Mouse (Mus musculus) right cerebral cortex, postnatal 14 days (tissue): Measurements from ENCODE around the gene Ace3.

Experiments
- DNase-seq: peaks from one replicate; pipeline ENCODE4 v3.0.0; 2022

Gene Ace3

GRCm38 (mm10) chr11:105994375-105994774, at the start of gene Ace3:
Ace3 (plus strand) TSS chr11:105994675.
- DNase-seq: no peak

- no peak for DNase-seq
Observed at GRCm38 (mm10) chr11:105944770-105945672, 49.5 kb upstream of the Ace3 start.

DNA sequence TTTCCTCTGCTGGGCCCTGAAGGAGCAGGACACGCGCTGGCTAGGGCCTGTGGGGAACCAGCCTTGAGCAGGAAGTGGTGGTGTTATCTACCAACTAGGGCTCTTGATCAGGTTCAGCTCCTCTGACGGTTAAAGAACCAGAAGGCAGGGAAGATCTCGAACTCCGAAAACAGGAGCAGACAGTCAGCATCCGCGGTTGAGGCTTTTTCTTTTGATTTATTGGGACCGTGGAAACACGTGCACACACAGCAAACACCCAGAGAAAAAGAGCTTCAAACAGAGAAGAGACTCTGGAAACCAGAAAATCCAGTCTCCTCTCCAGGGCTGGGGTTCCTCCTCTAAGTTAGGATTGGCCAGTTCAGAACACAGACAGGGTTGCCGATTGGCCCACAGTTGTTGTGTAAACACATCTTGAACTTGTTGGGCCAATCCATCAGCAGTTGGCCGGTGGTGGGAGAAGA, 47.8 kb upstream of the Ace3 start:
- no peak for DNase-seq

GRCm38 (mm10) chr11:105948255-105948654, 46.2 kb upstream of the Ace3 start:
- no peak for DNase-seq

DNA sequence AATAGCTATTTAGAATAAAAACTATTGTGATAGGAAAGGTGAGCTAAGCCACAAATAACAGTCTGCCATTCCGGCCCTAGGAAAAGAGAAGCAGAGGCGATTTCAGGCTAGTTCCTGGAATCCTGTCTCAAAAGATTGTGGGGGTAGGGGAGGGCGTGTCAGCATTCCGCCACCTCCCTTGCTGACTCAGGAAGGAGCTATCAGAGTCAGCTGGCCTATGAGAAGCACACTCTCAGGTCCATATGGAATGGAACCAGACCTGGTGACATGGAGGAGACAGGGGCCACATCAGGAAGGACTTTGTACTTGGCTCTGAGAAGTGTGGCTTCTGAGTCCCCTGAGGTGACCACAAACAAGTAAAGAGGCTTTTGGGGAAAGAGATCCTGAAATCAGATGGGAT, 44.0 kb upstream of the Ace3 start:
- DNase-seq: no peak

GRCm38 (mm10) chr11:105951601-105952044, 42.9 kb upstream of the Ace3 start:
- no peak for DNase-seq

GRCm38 (mm10) chr11:105952111-105952510, 42.4 kb upstream of the Ace3 start:
- DNase-seq: no peak

GRCm38 (mm10) chr11:105952911-105953386, 41.5 kb upstream of the Ace3 start, which contains the start of gene Cyb561:
Cyb561 (minus strand) TSS chr11:105953336.
- no peak for DNase-seq

DNA sequence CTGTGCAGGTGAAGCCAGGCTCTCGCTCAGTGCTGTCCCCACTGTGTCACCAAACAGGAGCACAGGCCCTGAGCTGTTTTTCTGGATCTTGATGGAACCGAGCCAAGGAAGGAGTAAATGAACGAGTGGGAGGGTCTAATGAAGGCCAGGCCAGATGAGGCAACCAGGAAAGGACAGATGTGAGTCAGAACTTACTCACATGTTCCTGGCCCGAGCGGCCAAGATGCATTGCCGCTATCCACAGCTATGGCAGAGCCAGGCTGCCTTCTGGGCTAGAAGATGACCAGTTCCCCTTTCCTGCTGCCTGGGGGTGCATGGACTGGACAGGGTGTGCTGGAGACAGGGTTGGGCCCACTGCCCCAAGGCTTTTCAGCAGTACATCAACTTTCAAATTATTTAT, 41.1 kb upstream of the Ace3 start:
- no peak for DNase-seq

DNA sequence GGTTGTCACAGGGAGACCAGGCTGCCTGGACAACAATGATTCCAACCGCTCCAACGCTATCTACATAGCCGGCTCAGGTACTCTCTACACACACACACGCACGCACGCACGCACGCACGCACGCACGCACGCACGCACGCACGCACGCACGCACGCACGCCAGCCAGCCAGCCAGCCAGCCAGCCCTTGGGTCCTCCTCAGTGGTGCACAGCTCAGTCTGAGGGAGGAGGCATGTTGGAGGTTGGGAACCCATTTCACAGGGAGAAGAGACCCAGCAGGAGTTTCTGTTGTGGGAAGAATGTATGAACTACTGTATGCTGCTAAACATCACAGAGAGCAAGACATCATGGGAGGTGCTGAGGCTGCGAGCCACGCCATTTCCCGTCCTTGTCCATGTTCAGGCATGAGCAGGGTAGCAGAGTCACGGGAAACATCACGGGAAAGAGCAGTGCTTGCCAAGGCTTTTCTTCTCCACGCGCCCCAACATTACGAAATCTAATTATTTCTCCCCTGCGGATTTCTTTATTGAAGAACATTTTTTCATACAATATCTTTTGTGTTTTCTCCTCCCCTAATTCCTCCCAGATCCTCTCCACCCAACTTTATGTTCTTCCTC, 38.6 kb upstream of the Ace3 start:
- no peak for DNase-seq

DNA sequence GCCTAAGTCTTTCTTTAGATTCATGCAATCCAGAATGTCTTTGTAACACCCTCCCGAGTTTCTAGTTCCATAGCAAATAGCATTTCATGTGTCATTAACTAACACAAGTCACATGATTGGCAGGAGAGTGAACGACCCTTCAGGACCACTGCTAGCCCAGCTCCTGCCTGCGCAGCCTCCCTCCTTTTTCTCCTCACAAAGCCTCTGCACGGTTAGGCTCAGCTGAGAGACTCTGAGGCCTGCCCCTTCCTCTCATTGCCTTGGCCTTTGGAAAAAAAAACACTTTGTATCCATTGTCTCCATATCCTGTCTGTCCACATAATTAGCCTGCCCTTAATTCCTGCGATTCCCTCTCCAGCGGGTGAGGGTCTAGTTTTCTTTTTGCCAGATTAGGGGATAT, 37.0 kb upstream of the Ace3 start:
- DNase-seq: no peak

DNA sequence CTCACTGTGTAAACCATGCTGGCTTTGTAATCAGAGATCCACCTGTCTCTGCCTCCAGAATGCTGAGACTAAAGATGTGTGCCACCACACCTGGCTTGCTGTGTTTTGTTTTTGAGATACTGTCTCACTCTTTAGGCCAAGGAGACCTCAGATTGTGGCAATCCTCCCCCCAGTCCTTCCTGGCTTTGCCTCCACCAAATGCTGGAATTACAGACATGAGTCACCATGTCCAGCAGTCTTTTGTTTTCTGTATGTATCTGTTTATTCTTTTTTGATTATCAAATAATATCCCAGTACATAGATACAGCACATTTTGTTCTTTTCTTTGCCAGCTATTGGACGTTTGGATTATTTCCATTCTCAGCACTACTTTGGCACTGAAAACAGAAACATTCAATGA, 35.9 kb upstream of the Ace3 start:
- DNase-seq: no peak

DNA sequence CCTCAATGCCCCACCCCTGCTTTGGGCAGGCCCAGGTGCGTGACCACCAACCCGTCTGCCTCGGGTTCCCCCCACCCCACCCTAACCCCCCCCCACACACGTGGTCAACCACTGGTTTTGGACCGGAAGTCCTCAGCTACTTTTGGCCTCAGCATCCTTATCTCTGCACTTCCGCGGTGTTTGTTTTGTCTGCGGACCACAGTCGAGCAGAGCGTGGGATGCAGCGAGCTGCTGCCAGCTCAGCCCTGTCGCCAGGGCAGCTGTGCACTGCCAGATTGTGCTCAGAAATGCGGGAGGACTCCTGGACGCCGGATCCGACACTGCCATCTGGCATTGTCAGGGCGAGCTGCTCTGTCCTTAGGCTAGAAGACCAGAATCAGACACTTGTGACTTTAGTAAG, 35.1 kb upstream of the Ace3 start:
- DNase-seq: peak; percentile 41

- DNase-seq: no peak
Observed at GRCm38 (mm10) chr11:105964691-105965090, 29.8 kb upstream of the Ace3 start.

GRCm38 (mm10) chr11:105966288-105966687, 28.2 kb upstream of the Ace3 start:
- DNase-seq: no peak

DNA sequence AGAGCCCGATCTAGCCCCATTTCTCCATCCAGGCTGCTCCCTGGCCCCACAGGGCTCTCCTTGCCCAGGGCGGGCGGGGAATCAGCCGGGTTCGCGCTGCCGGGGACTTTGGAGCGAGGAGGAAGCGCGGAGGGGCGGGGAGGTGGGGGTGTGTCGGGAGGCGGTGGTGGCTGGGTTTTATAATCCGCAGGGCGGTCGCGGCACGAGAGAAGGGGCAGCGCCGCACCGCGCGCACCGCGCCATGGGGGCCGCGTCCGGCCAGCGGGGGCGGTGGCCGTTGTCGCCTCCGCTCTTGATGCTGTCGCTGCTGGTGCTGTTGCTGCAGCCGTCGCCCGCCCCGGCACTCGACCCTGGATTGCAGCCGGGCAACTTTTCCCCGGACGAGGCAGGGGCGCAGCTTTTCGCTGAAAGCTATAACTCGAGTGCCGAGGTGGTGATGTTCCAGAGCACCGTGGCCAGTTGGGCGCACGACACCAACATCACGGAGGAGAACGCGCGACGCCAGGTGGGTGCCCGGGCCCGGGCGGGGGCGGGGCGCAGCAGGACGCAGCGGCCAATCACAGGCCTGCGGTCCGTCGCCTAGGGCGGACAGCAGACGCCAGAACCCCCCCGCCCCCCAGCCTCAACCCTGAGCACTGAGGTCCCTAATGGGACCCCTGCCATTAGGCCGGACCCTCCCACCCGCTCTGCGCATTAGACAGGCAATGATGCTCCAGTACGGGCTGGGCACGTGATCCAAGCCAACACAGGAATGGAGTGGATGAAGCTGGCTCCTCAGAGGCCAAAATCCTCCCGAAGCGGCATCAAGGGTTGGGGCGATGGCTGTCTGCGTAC, 26.5 kb upstream of the Ace3 start, which contains the start of gene Ace:
Ace (plus strand) TSS at position 205 of the 834 bp plus-strand sequence.
- peak; percentile 38 for DNase-seq

- DNase-seq: no peak
Observed at GRCm38 (mm10) chr11:105968948-105969347, 25.5 kb upstream of the Ace3 start.

- peak; percentile 44 for DNase-seq
Observed at GRCm38 (mm10) chr11:105969516-105969915, 25.0 kb upstream of the Ace3 start.

GRCm38 (mm10) chr11:105974593-105974992, 19.9 kb upstream of the Ace3 start:
- DNase-seq: no peak

DNA sequence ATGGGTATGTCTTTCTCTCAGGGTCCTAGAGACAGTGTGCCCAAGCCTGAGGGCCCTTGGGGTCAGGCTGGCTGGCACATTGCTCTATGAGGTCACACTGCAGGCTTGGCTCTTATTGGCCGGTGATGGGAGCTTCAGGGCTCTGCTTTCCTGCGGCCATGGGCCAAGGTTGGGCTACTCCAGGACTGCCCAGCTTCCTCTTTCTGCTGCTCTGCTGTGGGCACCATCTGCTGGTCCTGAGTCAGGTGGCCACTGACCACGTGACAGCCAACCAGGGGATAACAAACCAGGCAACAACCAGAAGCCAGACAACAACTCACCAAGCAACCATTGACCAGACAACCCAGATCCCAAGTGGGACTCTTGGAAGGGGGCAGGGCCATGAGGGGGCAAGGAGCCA, 19.4 kb upstream of the Ace3 start:
- no peak for DNase-seq

DNA sequence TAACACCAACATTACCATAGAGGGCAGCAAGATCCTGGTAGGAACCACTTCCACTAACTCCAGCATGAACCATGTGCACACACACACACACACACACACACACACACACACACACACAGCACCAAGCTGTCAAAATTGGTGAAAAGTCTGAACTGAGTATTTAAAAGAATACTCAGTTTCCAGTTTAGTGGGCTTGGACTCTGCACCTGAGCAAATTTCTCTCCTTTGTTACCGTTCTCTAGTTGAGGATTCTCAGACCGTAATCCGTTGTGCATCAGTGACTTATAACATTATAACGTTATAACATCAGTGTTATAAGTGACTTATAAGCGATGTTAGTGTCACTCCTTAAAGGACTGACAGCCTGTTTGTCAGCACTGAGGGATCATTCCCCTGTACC, 18.8 kb upstream of the Ace3 start:
- no peak for DNase-seq

DNA sequence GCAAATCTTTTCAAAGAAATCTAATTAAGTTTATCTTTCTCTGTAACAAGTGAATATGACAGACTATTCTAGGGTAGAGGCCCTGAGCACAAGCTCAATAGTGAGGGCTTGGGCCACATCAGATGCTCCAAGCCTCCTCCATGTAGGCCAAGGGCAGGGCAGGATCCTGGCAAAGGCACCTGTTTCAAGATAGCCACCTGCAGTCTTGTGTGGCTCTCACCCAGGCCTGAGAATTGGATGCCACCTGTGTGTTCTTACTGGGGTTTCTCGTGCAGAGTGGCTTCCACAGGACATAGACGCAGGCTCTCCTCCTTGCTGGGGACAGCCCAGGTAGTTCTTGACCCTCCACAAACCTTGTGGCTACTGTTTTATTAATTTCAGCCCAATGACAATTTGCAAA, 16.2 kb upstream of the Ace3 start:
- no peak for DNase-seq

GRCm38 (mm10) chr11:105978634-105979033, 15.8 kb upstream of the Ace3 start:
- no peak for DNase-seq
